Mouse (Mus musculus): ENCODE results near the gene Furin. TPM values are rescaled to one million over a fixed set of nuclear protein-coding genes. Genes with fewer than 3 reads are reported as not detected.

The Furin gene
- polyA plus RNA-seq, 1 experiment from 2014 or later: 10.0 TPM

DNA sequence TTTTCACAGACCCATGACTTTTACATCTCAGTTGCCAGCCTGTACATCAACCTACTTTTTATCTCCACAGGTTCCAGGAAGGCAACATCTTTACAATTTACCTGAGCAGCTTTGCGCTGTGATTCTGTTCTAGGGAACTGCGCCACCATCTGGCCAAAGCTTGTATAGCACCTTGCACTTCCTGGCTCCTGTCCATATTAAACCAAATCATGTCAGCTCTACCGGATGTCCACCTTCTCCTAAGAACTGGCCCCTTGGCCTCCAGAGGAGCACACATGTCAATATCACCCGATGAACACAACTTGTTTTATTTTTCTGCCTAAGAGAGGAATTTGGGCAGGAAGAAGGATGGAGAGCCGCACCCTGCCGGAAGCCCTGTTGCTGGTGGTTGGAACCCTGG lies 27.8 kb downstream of the Furin start:
- Histone ChIP-seq H3K4me2 (ENCODE audit: low read depth, severe bottlenecking) (no peak overlapping the region), H3K4me3 (ENCODE audit: low read depth, low read length) (no peak overlapping the region), H3K27ac (replicated peaks; ENCODE audit: low read depth, low read length) (no peak overlapping the region), H3K9ac (ENCODE audit: low read length) (no peak overlapping the region), H3K27me3 (ENCODE audit: control insufficient read depth, insufficient read depth, low read length) (no peaks in the 10 kb centered on the region), H3K4me1 (ENCODE audit: control insufficient read depth, insufficient read depth, low read length) (no peaks in the 10 kb centered on the region), H3K36me3 (ENCODE audit: control insufficient read depth, insufficient read depth, low read length) (no peaks in the 10 kb centered on the region), H3K9me3 (ENCODE audit: control insufficient read depth, low read length) (no peaks in the 10 kb centered on the region)
- WGBS: 40% methylated on average over 6 of the region's 6 CpGs
- DNase-seq (ENCODE audit: low spot score) (peak; percentile 86), ATAC-seq (ENCODE audit: insufficient number of reproducible peaks, low FRiP score, low TSS enrichment, low read depth) (no peak)

DNA sequence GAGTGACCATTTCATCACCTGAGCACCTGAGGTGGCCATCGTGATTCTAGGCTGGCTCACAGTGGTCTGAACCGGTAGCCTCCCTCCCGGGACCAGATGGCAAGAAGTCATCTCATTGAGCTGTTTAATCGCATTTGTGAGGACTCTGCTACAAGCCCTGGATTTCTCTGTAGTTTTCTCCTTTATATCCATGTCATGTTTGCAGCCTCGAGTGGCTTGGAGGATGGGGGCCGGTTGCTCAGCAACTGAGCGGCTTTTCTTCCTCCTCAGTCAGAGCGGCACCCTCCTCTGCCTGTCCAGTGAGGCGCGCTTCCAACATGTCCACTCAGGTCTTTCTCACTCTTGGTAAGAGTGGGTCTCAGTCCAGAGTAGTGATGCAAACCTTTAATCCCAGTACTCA lies 29.0 kb downstream of the Furin start:
- Histone ChIP-seq H3K9me3 (ENCODE audit: control insufficient read depth, low read length) (no peaks in the 10 kb centered on the region), H3K4me1 (ENCODE audit: control insufficient read depth, insufficient read depth, low read length) (no peaks in the 10 kb centered on the region), H3K27me3 (ENCODE audit: control insufficient read depth, insufficient read depth, low read length) (no peaks in the 10 kb centered on the region), H3K36me3 (ENCODE audit: control insufficient read depth, insufficient read depth, low read length) (no peaks in the 10 kb centered on the region), H3K4me3 (ENCODE audit: low read depth, low read length) (no peak overlapping the region), H3K4me2 (ENCODE audit: low read depth, severe bottlenecking) (no peak overlapping the region), H3K9ac (ENCODE audit: low read length) (no peak overlapping the region), H3K27ac (replicated peaks; ENCODE audit: low read depth, low read length) (no peak overlapping the region)
- no peak for ATAC-seq (ENCODE audit: insufficient number of reproducible peaks, low FRiP score, low TSS enrichment, low read depth)
- WGBS: 86% methylated on average over 10 of the region's 10 CpGs
- DNase-seq (ENCODE audit: low spot score): no peak

DNA sequence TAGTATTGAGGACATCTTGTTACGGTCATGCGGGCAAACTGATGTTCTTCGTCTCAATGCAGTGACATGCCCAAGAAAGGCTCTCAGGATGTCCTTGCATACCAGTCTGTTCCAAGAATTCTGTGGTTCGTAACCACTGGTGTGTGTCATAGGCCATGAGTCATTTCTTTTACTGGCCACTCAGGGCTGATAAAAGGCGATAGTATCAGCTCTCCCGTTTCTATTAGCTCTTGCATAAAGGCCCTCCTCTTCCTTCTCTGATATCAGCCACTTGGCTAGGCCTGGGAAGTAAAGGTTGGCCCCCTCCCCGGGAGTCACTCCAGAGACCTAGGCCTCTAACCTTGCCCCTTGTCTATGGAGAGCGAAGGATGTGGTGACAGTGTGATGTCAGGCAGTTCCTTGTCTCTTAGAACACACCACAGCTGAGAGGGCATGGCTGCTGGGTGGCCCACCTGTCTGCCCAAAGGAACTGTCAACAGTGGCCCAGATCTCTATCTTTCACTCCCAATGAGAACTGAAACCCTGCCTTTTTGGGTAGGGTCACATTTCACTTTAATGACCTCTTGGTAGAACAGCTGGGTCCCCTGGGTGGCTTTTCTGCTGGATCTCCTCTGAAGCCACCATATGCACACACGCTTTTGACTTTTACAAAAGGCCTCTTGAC lies 29.7 kb downstream of the Furin start:
- no peak for DNase-seq (ENCODE audit: low spot score)
- H3K4me1 ChIP-seq (ENCODE audit: control insufficient read depth, insufficient read depth, low read length): no peaks in the 10 kb centered on the region
- no peaks in the 10 kb centered on the region for H3K36me3 ChIP-seq (ENCODE audit: control insufficient read depth, insufficient read depth, low read length)
- no peak overlapping the region for H3K9ac ChIP-seq (ENCODE audit: low read length)
- no peak for ATAC-seq (ENCODE audit: insufficient number of reproducible peaks, low FRiP score, low TSS enrichment, low read depth)
- H3K4me3 ChIP-seq (ENCODE audit: low read depth, low read length): no peak overlapping the region
- WGBS: 86% methylated on average over 9 of the region's 9 CpGs
- no peaks in the 10 kb centered on the region for H3K9me3 ChIP-seq (ENCODE audit: control insufficient read depth, low read length)
- no peak overlapping the region for H3K4me2 ChIP-seq (ENCODE audit: low read depth, severe bottlenecking)
- no peak overlapping the region for H3K27ac ChIP-seq (replicated peaks; ENCODE audit: low read depth, low read length)
- no peaks in the 10 kb centered on the region for H3K27me3 ChIP-seq (ENCODE audit: control insufficient read depth, insufficient read depth, low read length)

DNA sequence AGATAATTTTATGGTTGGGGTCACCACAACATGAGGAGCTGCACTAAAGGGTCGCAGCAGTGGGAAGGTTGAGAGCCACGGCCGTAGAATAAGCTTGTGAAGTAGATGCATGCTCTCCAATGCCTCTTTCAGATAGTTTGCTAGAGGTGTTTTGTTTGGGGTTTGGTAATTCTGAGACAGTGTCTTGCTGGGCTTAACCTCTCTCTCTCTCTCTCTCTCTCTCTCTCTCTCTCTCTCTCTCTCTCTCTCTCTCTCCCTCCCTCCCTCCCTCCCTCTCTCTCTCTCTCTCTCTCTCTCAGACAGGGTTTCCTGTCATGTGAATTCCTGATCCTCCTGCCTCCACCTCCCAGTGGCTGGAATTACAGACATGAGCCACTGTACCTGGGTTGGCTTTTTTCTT lies 30.5 kb downstream of the Furin start:
- WGBS: 89% methylated on average over 3 of the region's 3 CpGs
- Histone ChIP-seq H3K9ac (ENCODE audit: low read length) (no peak overlapping the region), H3K4me3 (ENCODE audit: low read depth, low read length) (no peak overlapping the region), H3K27ac (replicated peaks; ENCODE audit: low read depth, low read length) (no peak overlapping the region), H3K9me3 (ENCODE audit: control insufficient read depth, low read length) (no peaks in the 10 kb centered on the region), H3K36me3 (ENCODE audit: control insufficient read depth, insufficient read depth, low read length) (no peaks in the 10 kb centered on the region), H3K4me2 (ENCODE audit: low read depth, severe bottlenecking) (no peak overlapping the region), H3K27me3 (ENCODE audit: control insufficient read depth, insufficient read depth, low read length) (no peaks in the 10 kb centered on the region), H3K4me1 (ENCODE audit: control insufficient read depth, insufficient read depth, low read length) (peaks cover 1% of the 10 kb centered on the region; the same call in 1 of the 2 replicates)
- ATAC-seq (ENCODE audit: insufficient number of reproducible peaks, low FRiP score, low TSS enrichment, low read depth) (no peak), DNase-seq (ENCODE audit: low spot score) (no peak)

DNA sequence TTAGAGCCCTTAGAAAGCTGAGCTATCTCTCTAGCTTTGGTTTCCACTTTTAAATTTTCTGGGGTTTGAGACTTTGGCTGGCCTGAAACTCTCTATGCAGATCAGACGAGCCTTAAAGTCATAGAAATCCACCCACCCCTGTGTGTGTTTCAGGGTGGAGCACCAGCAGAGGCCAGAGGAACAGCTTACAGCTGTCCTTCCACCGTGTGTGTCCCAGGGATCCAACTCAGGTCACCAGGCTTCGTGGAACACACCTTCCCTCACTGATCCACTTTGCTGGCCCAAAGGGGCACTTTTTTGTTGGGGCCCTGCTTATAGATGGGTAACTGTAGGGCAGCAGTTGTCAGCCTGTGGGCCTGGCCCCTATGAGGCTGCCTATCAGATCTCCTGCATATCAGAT lies 31.0 kb downstream of the Furin start:
- Histone ChIP-seq H3K9me3 (ENCODE audit: control insufficient read depth, low read length) (no peaks in the 10 kb centered on the region), H3K27ac (replicated peaks; ENCODE audit: low read depth, low read length) (no peak overlapping the region), H3K4me3 (ENCODE audit: low read depth, low read length) (no peak overlapping the region), H3K9ac (ENCODE audit: low read length) (no peak overlapping the region), H3K4me2 (ENCODE audit: low read depth, severe bottlenecking) (no peak overlapping the region), H3K4me1 (ENCODE audit: control insufficient read depth, insufficient read depth, low read length) (peaks cover 6% of the 10 kb centered on the region; the same call in 1 of the 2 replicates), H3K27me3 (ENCODE audit: control insufficient read depth, insufficient read depth, low read length) (no peaks in the 10 kb centered on the region), H3K36me3 (ENCODE audit: control insufficient read depth, insufficient read depth, low read length) (no peaks in the 10 kb centered on the region)
- 71% methylated on average over 3 of the region's 3 CpGs for WGBS
- no peak for ATAC-seq (ENCODE audit: insufficient number of reproducible peaks, low FRiP score, low TSS enrichment, low read depth)
- no peak for DNase-seq (ENCODE audit: low spot score)

- H3K4me2 ChIP-seq (ENCODE audit: low read depth, severe bottlenecking): no peak overlapping the region
- WGBS: 84% methylated on average over 12 of the region's 12 CpGs
- H3K36me3 ChIP-seq (ENCODE audit: control insufficient read depth, insufficient read depth, low read length): no peaks in the 10 kb centered on the region
- H3K27me3 ChIP-seq (ENCODE audit: control insufficient read depth, insufficient read depth, low read length): no peaks in the 10 kb centered on the region
- peaks cover 9% of the 10 kb centered on the region; the same call in 1 of the 2 replicates for H3K4me1 ChIP-seq (ENCODE audit: control insufficient read depth, insufficient read depth, low read length)
- no peak overlapping the region for H3K9ac ChIP-seq (ENCODE audit: low read length)
- H3K4me3 ChIP-seq (ENCODE audit: low read depth, low read length): no peak overlapping the region
- no peak overlapping the region for H3K27ac ChIP-seq (replicated peaks; ENCODE audit: low read depth, low read length)
- ATAC-seq (ENCODE audit: insufficient number of reproducible peaks, low FRiP score, low TSS enrichment, low read depth): no peak
- no peaks in the 10 kb centered on the region for H3K9me3 ChIP-seq (ENCODE audit: control insufficient read depth, low read length)
- no peak for DNase-seq (ENCODE audit: low spot score)
Observed at GRCm38 (mm10) chr7:80373850-80374249, 31.4 kb downstream of the Furin start.

GRCm38 (mm10) chr7:80373352-80373751 lies 31.9 kb downstream of the Furin start:
- ATAC-seq (ENCODE audit: insufficient number of reproducible peaks, low FRiP score, low TSS enrichment, low read depth) (no peak), DNase-seq (ENCODE audit: low spot score) (no peak)
- H3K4me3 ChIP-seq (ENCODE audit: low read depth, low read length): no peak overlapping the region
- no peak overlapping the region for H3K9ac ChIP-seq (ENCODE audit: low read length)
- peaks cover under 1% of the 10 kb centered on the region for H3K36me3 ChIP-seq (ENCODE audit: control insufficient read depth, insufficient read depth, low read length)
- H3K27me3 ChIP-seq (ENCODE audit: control insufficient read depth, insufficient read depth, low read length): no peaks in the 10 kb centered on the region
- H3K4me1 ChIP-seq (ENCODE audit: control insufficient read depth, insufficient read depth, low read length): peaks cover 9% of the 10 kb centered on the region; the same call in 1 of the 2 replicates
- no peaks in the 10 kb centered on the region for H3K9me3 ChIP-seq (ENCODE audit: control insufficient read depth, low read length)
- H3K4me2 ChIP-seq (ENCODE audit: low read depth, severe bottlenecking): no peak overlapping the region
- H3K27ac ChIP-seq (replicated peaks; ENCODE audit: low read depth, low read length): no peak overlapping the region
- 77% methylated on average over 4 of the region's 4 CpGs for WGBS

GRCm38 (mm10) chr7:80372667-80373066 lies 32.6 kb downstream of the Furin start:
- no peak for ATAC-seq (ENCODE audit: insufficient number of reproducible peaks, low FRiP score, low TSS enrichment, low read depth)
- no peak overlapping the region for H3K4me3 ChIP-seq (ENCODE audit: low read depth, low read length)

DNA sequence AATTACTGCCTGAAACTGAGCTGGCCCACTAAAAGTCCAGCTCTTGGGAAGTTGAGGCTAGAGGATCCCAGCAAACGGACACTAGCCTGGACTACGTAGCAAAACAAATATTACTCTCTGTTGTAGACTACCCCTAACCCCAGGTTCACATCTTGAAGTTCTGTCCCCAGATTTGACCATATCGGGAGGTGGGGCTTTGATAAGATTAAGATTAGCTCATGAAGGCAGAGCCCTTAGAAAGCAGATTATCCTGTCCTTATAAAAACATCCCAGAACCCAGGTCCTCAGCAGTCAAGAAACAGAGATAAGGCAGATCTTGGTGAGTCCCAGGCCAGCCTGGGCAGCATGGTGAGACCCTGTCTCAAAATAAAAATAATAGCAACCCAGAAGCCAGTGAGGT lies 33.1 kb downstream of the Furin start:
- H3K27me3 ChIP-seq (ENCODE audit: control insufficient read depth, insufficient read depth, low read length): no peaks in the 10 kb centered on the region
- DNase-seq (ENCODE audit: low spot score): no peak
- H3K27ac ChIP-seq (replicated peaks; ENCODE audit: low read depth, low read length): no peak overlapping the region
- no peak overlapping the region for H3K4me3 ChIP-seq (ENCODE audit: low read depth, low read length)
- WGBS: 90% methylated on average over 3 of the region's 3 CpGs
- H3K9ac ChIP-seq (ENCODE audit: low read length): no peak overlapping the region
- H3K9me3 ChIP-seq (ENCODE audit: control insufficient read depth, low read length): no peaks in the 10 kb centered on the region
- ATAC-seq (ENCODE audit: insufficient number of reproducible peaks, low FRiP score, low TSS enrichment, low read depth): no peak
- H3K4me1 ChIP-seq (ENCODE audit: control insufficient read depth, insufficient read depth, low read length): peaks cover 9% of the 10 kb centered on the region; the same call in 1 of the 2 replicates
- H3K36me3 ChIP-seq (ENCODE audit: control insufficient read depth, insufficient read depth, low read length): peaks cover 10% of the 10 kb centered on the region
- no peak overlapping the region for H3K4me2 ChIP-seq (ENCODE audit: low read depth, severe bottlenecking)

More at GRCm38 (mm10) chr7:80372667-80373066, 32.6 kb downstream of the Furin start:
- no peaks in the 10 kb centered on the region for H3K27me3 ChIP-seq (ENCODE audit: control insufficient read depth, insufficient read depth, low read length)
- no peak overlapping the region for H3K9ac ChIP-seq (ENCODE audit: low read length)
- no peak overlapping the region for H3K27ac ChIP-seq (replicated peaks; ENCODE audit: low read depth, low read length)
- peaks cover 9% of the 10 kb centered on the region; the same call in 1 of the 2 replicates for H3K4me1 ChIP-seq (ENCODE audit: control insufficient read depth, insufficient read depth, low read length)
- no peak overlapping the region for H3K4me2 ChIP-seq (ENCODE audit: low read depth, severe bottlenecking)
- no peak for DNase-seq (ENCODE audit: low spot score)
- H3K36me3 ChIP-seq (ENCODE audit: control insufficient read depth, insufficient read depth, low read length): peaks cover 7% of the 10 kb centered on the region
- 60% methylated on average over 2 of the region's 2 CpGs for WGBS
- no peaks in the 10 kb centered on the region for H3K9me3 ChIP-seq (ENCODE audit: control insufficient read depth, low read length)

All from limb, embryonic 11.5 days (tissue).